In the genomic region with DNA sequence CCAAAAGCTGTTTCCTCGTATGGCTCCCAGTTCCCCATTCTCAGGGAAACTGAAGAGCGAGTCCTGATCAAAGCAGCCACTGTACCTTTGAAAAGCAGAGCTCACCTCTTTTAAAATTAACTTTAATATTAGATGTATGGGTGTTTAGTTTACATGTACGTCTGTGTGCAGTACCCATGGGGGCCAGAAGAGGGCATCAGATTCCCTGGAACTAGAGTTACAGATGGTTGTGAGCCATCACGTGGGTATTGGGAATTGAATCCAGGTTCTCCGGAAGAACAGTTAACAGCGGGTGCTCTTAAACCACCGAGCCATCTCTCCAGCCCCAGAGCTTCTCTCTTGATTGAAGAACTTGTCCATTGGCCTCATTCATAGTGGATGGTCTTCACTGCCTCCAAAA, we compare ENCODE assay signal across 20 mouse cellular contexts.
DNase-seq lines count a peak whose midpoint lies in the region; ATAC-seq and TF ChIP-seq lines count a peak whose summit lies in the region.
"Had no signal": no experiment of that assay in that cellular context is flagged by ENCODE, and none has a peak within 500 bp of the region (broad histone marks: within the 10 kb centered on the region; RNA-seq: fewer than 3 reads in every experiment).

No protein-coding gene starts in this region.

- no peaks in the 10 kb centered on the region for H3K4me1 ChIP-seq in heart, adult 2 months (ENCODE audit: control insufficient read depth, insufficient read depth, low read length)
- H3K4me1 ChIP-seq in lung, embryonic 14.5 days (ENCODE audit: insufficient read depth) = no peaks in the 10 kb centered on the region
- peaks cover 0 to 2% of the 10 kb centered on the region in 2 experiments; a peak in 1 of 4 replicates for H3K4me1 ChIP-seq in ES-E14 (ENCODE audit: control insufficient read depth in 2 of 2, insufficient read depth in 2 of 2, low read length in 2 of 2, poor library complexity in 1 of 2)
- H3K4me1 ChIP-seq in limb, embryonic 11.5 days (ENCODE audit: control insufficient read depth, insufficient read depth, low read length) = no peaks in the 10 kb centered on the region
- H3K4me1 ChIP-seq: embryonic facial prominence, embryonic 13.5 days; heart, embryonic 13.5 days; hindbrain, embryonic 15.5 days; kidney, embryonic 15.5 days; limb, embryonic 15.5 days; midbrain, embryonic 15.5 days; neural tube, embryonic 12.5 days had no signal

- intact Hi-C loops in heart, adult 2 months (cut with DNase I) = no loop called here
- intact Hi-C loops in heart, postnatal 14 days (cut with DNase I) = no loop called here

- no peak overlapping the region for H3K9ac ChIP-seq in heart, adult 2 months (ENCODE audit: low read depth, low read length)
- H3K9ac ChIP-seq in lung, embryonic 14.5 days = no peak overlapping the region
- H3K9ac ChIP-seq in ES-E14 (ENCODE audit: insufficient read depth, low read depth, low read length, poor library complexity, severe bottlenecking) = no peak overlapping the region
- no peak overlapping the region for H3K9ac ChIP-seq in limb, embryonic 11.5 days (ENCODE audit: low read length)
- H3K9ac ChIP-seq: embryonic facial prominence, embryonic 13.5 days; heart, embryonic 13.5 days; hindbrain, embryonic 15.5 days; kidney, embryonic 15.5 days; limb, embryonic 15.5 days; midbrain, embryonic 15.5 days; neural tube, embryonic 12.5 days had no signal

- no peak for TF ChIP-seq POLR2A in heart, adult 2 months (IDR thresholded peaks at IDR 0.05; ENCODE audit: insufficient read depth, low read depth, low read length)

- no peaks in the 10 kb centered on the region for H3K79me2 ChIP-seq in heart, adult 2 months (replicated peaks; ENCODE audit: control insufficient read depth, insufficient read depth, low read length)

- WGBS in heart, adult 2 months = 86% methylated on average over 7 of the region's 7 CpGs
- 80% methylated on average over 7 of the region's 7 CpGs for WGBS in lung, embryonic 14.5 days
- 81% methylated on average over 7 of the region's 7 CpGs for WGBS in limb, embryonic 11.5 days

- H3K4me2 ChIP-seq in lung, embryonic 14.5 days = no peak overlapping the region
- H3K4me2 ChIP-seq in limb, embryonic 11.5 days (ENCODE audit: low read depth, severe bottlenecking) = no peak overlapping the region
- H3K4me2 ChIP-seq: embryonic facial prominence, embryonic 13.5 days; heart, embryonic 13.5 days; hindbrain, embryonic 15.5 days; kidney, embryonic 15.5 days; limb, embryonic 15.5 days; midbrain, embryonic 15.5 days; neural tube, embryonic 12.5 days had no signal

- peak; percentile 47 for TF ChIP-seq CTCF in heart, adult 2 months (IDR thresholded peaks at IDR 0.05)
- TF ChIP-seq CTCF in lung, embryonic 14.5 days (IDR thresholded peaks at IDR 0.05; ENCODE audit: low read depth) = peak; percentile 40; the same call in 1 of the 2 replicates

- no peak for TF ChIP-seq EP300 in heart, adult 2 months (IDR thresholded peaks at IDR 0.05; ENCODE audit: insufficient read depth, low read depth, low read length)

- no peak overlapping the region for H3K4me3 ChIP-seq in heart, adult 2 months
- no peak overlapping the region for H3K4me3 ChIP-seq in lung, embryonic 14.5 days (ENCODE audit: low read depth, low read length)
- no peak overlapping the region for H3K4me3 ChIP-seq in ES-E14 (ENCODE audit: insufficient read depth in 1 of 2, low read depth in 1 of 2, low read length in 2 of 2, poor library complexity in 1 of 2, severe bottlenecking in 1 of 2)
- no peak overlapping the region for H3K4me3 ChIP-seq in limb, embryonic 11.5 days (ENCODE audit: low read depth, low read length)
- H3K4me3 ChIP-seq: embryonic facial prominence, embryonic 13.5 days; heart, embryonic 13.5 days; hindbrain, embryonic 15.5 days; kidney, embryonic 15.5 days; limb, embryonic 15.5 days; midbrain, embryonic 15.5 days; neural tube, embryonic 12.5 days had no signal

- in situ Hi-C loops in ES-E14 (cut with MboI; ENCODE audit: low sequenced_read_pairs in 2 of 2, unreplicated experiment in 2 of 2) = no loop called here

- no peaks in the 10 kb centered on the region for H3K9me3 ChIP-seq in lung, embryonic 14.5 days (ENCODE audit: low read depth, low read length)
- H3K9me3 ChIP-seq in ES-E14 (ENCODE audit: control insufficient read depth, insufficient read depth, low read depth, low read length) = no peaks in the 10 kb centered on the region
- H3K9me3 ChIP-seq in limb, embryonic 11.5 days (ENCODE audit: control insufficient read depth, low read length) = no peaks in the 10 kb centered on the region
- H3K9me3 ChIP-seq: hindbrain, embryonic 15.5 days; kidney, embryonic 15.5 days; limb, embryonic 15.5 days; midbrain, embryonic 15.5 days had no signal

- H3K27ac ChIP-seq in heart, adult 2 months = no peak overlapping the region
- no peak overlapping the region for H3K27ac ChIP-seq in lung, embryonic 14.5 days (ENCODE audit: low read depth)
- H3K27ac ChIP-seq in ES-E14 (ENCODE audit: insufficient read depth, low read depth, low read length, poor library complexity, severe bottlenecking) = no peak overlapping the region
- H3K27ac ChIP-seq in limb, embryonic 11.5 days (replicated peaks; ENCODE audit: low read depth, low read length) = no peak overlapping the region
- H3K27ac ChIP-seq: embryonic facial prominence, embryonic 13.5 days; heart, embryonic 13.5 days; hindbrain, embryonic 15.5 days; kidney, embryonic 15.5 days; limb, embryonic 15.5 days; macrophage; midbrain, embryonic 15.5 days; neural tube, embryonic 12.5 days had no signal

- no peak for DNase-seq in heart, adult 2 months
- no peak for DNase-seq in heart, postnatal 14 days
- DNase-seq in lung, embryonic 14.5 days = no peak
- no peak for DNase-seq in lung, postnatal 14 days
- peak; percentile 51 for DNase-seq in ES-E14 (ENCODE audit: low read depth, low spot score)
- DNase-seq in limb, embryonic 11.5 days (ENCODE audit: low spot score) = peak; percentile 25
- DNase-seq in gastrocnemius, adult 8-10 months (ENCODE audit: low spot score in 2 of 2) = no peak
- DNase-seq: cerebellum, adult 9-10 months; gastrocnemius, postnatal 14 days; retina, postnatal 1 day had no signal

- no peaks in the 10 kb centered on the region for H3K36me3 ChIP-seq in heart, adult 2 months (ENCODE audit: control insufficient read depth, insufficient read depth, low read length)
- no peaks in the 10 kb centered on the region for H3K36me3 ChIP-seq in lung, embryonic 14.5 days (ENCODE audit: insufficient read depth)
- H3K36me3 ChIP-seq in ES-E14 (ENCODE audit: control insufficient read depth, insufficient read depth, low read length, poor library complexity, severe bottlenecking) = no peaks in the 10 kb centered on the region
- no peaks in the 10 kb centered on the region for H3K36me3 ChIP-seq in limb, embryonic 11.5 days (ENCODE audit: control insufficient read depth, insufficient read depth, low read length)
- H3K36me3 ChIP-seq: embryonic facial prominence, embryonic 13.5 days; heart, embryonic 13.5 days; hindbrain, embryonic 15.5 days; kidney, embryonic 15.5 days; limb, embryonic 15.5 days; midbrain, embryonic 15.5 days; neural tube, embryonic 12.5 days had no signal

- ATAC-seq in lung, embryonic 14.5 days (ENCODE audit: insufficient read depth) = no peak
- no peak for ATAC-seq in limb, embryonic 11.5 days (ENCODE audit: insufficient number of reproducible peaks, low FRiP score, low TSS enrichment, low read depth)
- ATAC-seq: activated CD4-positive, CD25-positive, alpha-beta regulatory T cell, adult 4 months; forebrain, embryonic 14.5 days; midbrain, embryonic 15.5 days had no signal

- H3K27me3 ChIP-seq in heart, adult 2 months (ENCODE audit: control insufficient read depth, insufficient read depth, low read length) = no peaks in the 10 kb centered on the region
- H3K27me3 ChIP-seq in lung, embryonic 14.5 days (ENCODE audit: insufficient read depth, low read length) = no peaks in the 10 kb centered on the region
- H3K27me3 ChIP-seq in limb, embryonic 11.5 days (ENCODE audit: control insufficient read depth, insufficient read depth, low read length) = no peaks in the 10 kb centered on the region
- H3K27me3 ChIP-seq: embryonic facial prominence, embryonic 13.5 days; heart, embryonic 13.5 days; hindbrain, embryonic 15.5 days; kidney, embryonic 15.5 days; limb, embryonic 15.5 days; midbrain, embryonic 15.5 days; neural tube, embryonic 12.5 days had no signal

TF ChIP-seq in ES-E14, 5 proteins besides CTCF, POLR2A, EP300 and RAD21:
- TF ChIP-seq HCFC1 (IDR thresholded peaks at IDR 0.05; ENCODE audit: borderline replicate concordance, insufficient read depth, low read length) = no peak
- peak; percentile 2; the same call in 1 of the 2 replicates for TF ChIP-seq ZC3H11A (IDR thresholded peaks at IDR 0.05; ENCODE audit: borderline replicate concordance, low read depth, low read length)

Comparison
In these comparisons a context has a peak if more than half of its experiments do, and no peak if none do; other contexts are left out.
1. DNase-seq: peak in ES-E14 (single experiment) and limb, embryonic 11.5 days (single experiment); none in heart, adult 2 months (0 of 2), heart, postnatal 14 days (0 of 2), lung, embryonic 14.5 days (single experiment), lung, postnatal 14 days (single experiment) and gastrocnemius, adult 8-10 months (0 of 2).